Mouse (Mus musculus) hindbrain, embryonic 11.5 days (tissue): Measurements from ENCODE around the gene Mtmr6. TPM values are rescaled to one million over a fixed set of nuclear protein-coding genes. Genes with fewer than 3 reads are reported as not detected.
"Not testable (repeated sequence)": the region's sequence is repeated elsewhere in the genome, so short reads cannot be mapped to it uniquely, and the experiment has no call there.

Experiments
- ATAC-seq: fragments of 200-750 bp; cut with Nextera tagmentation; 2 replicates; pipeline ENCODE4 v1.8.0; 2017; ENCODE audit warnings: mild to moderate bottlenecking, moderate TSS enrichment, moderate library complexity; ENCODE audit not compliant: low FRiP score
- DNase-seq: peaks from one replicate; pipeline ENCODE4 v3.0.0-alpha.2; 2015; ENCODE audit warnings: low spot score
- H3K27ac ChIP-seq: fragments of 300-500 bp; sonication (generic); 2 replicates; pipeline ENCODE4 v1.5.1; 2014; ENCODE audit warnings: mild to moderate bottlenecking, low read depth, low read length
- H3K27me3 ChIP-seq: fragments of 300-500 bp; sonication (generic); 2 replicates; pipeline ENCODE4 v1.6.1; 2014; ENCODE audit warnings: mild to moderate bottlenecking, low read length, moderate library complexity, mixed read lengths; ENCODE audit not compliant: control insufficient read depth, insufficient read depth
- H3K36me3 ChIP-seq: fragments of 300-500 bp; sonication (generic); 2 replicates; pipeline ENCODE4 v1.6.1; 2014; ENCODE audit warnings: mild to moderate bottlenecking, low read length, moderate library complexity, mixed read lengths; ENCODE audit not compliant: control insufficient read depth, insufficient read depth
- H3K4me1 ChIP-seq: fragments of 300-500 bp; sonication (generic); replicated peaks from 2 replicates; pipeline ENCODE4 v1.6.1; 2014; ENCODE audit warnings: low read length, mixed read lengths; ENCODE audit not compliant: control insufficient read depth, insufficient read depth
- H3K4me2 ChIP-seq: fragments of 300-500 bp; sonication (generic); replicated peaks from 2 replicates; pipeline ENCODE4 v1.6.1; 2014; ENCODE audit warnings: mild to moderate bottlenecking, low read depth, low read length
- H3K4me3 ChIP-seq: fragments of 300-500 bp; sonication (generic); 2 replicates; pipeline ENCODE4 v1.5.1; 2014; ENCODE audit warnings: low read depth, low read length
- H3K9ac ChIP-seq: fragments of 300-500 bp; sonication (generic); 2 replicates; pipeline ENCODE4 v1.6.1; 2014; ENCODE audit warnings: low read depth, low read length
- H3K9me3 ChIP-seq: fragments of 300-500 bp; sonication (generic); 2 replicates; pipeline ENCODE4 v1.6.1; 2016; ENCODE audit warnings: low read length; ENCODE audit not compliant: control insufficient read depth
- WGBS: fragments of 180-500 bp; shearing (Covaris S2); extraction: QIAGEN DNeasy Blood & Tissue Kit; methylation state at CpG from one replicate; pipeline ENCODE4 v1.1.7; 2014; 5-methylcytosine and 5-hydroxymethylcytosine counted together
- microRNA counts: library from miRNA; unstranded; fragments of <30 nt; microRNA quantifications from one replicate; lab custom pipeline; 2015
- polyA plus RNA-seq: library from polyadenylated mRNA; unstranded; fragments of >200 nt; fragmentation: Nextera tagmentation; extraction: Ambion mirVana; gene quantifications from 2 replicates; pipeline ENCODE4 v1.2.1, GENCODE M21; 2014

Gene Mtmr6
- polyA plus RNA-seq, 1 experiment from 2014 or later, result 46.4 TPM

DNA sequence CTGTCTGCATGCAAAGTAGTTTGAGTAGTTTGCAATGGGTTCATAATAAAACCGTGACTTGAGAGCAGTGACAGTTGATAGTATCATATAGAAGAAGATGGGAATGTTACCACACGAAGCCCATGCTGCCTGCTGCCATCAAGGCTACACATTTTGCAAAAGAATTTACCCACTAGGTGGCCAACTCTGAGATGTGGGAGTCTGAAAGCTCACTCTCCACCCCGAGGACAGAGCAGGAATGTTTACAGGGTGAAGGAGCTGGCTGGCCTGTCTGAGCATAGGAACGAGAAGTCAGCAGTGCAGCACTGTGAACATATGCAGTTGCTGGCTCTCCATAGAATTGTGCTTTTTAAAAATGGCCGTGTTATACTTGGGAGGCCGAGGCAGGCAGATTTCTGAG, 43.1 kb downstream of the Mtmr6 start:
- Histone ChIP-seq H3K9me3 (no peaks in the 10 kb centered on the region), H3K36me3 (no peaks in the 10 kb centered on the region), H3K27ac (no peak overlapping the region), H3K4me1 (no peaks in the 10 kb centered on the region), H3K9ac (no peak overlapping the region), H3K27me3 (no peaks in the 10 kb centered on the region), H3K4me2 (no peak overlapping the region), H3K4me3 (no peak overlapping the region)
- 74% methylated on average over 6 of the region's 6 CpGs for WGBS
- ATAC-seq (no peak), DNase-seq (no peak)

- no peaks in the 10 kb centered on the region for H3K36me3 ChIP-seq
- no peak overlapping the region for H3K4me3 ChIP-seq
- H3K27me3 ChIP-seq, result no peaks in the 10 kb centered on the region
- H3K27ac ChIP-seq, result no peak overlapping the region
- no peak for ATAC-seq
- no peaks in the 10 kb centered on the region for H3K4me1 ChIP-seq
- WGBS, result 77% methylated on average over 4 of the region's 4 CpGs
- H3K4me2 ChIP-seq, result no peak overlapping the region
- H3K9ac ChIP-seq, result no peak overlapping the region
- no peak for DNase-seq
- no peaks in the 10 kb centered on the region for H3K9me3 ChIP-seq
Observed at GRCm38 (mm10) chr14:60310691-60311090, 45.7 kb downstream of the Mtmr6 start.

- Histone ChIP-seq H3K4me2 (no peak overlapping the region), H3K4me1 (no peaks in the 10 kb centered on the region), H3K27me3 (no peaks in the 10 kb centered on the region), H3K27ac (no peak overlapping the region), H3K36me3 (no peaks in the 10 kb centered on the region), H3K4me3 (no peak overlapping the region), H3K9ac (no peak overlapping the region), H3K9me3 (no peaks in the 10 kb centered on the region)
- DNase-seq (no peak), ATAC-seq (no peak)
- 100% methylated on average over 1 of the region's 1 CpGs for WGBS
Observed at GRCm38 (mm10) chr14:60319231-60319630, 54.2 kb downstream of the Mtmr6 start.

- no peak for ATAC-seq
- Histone ChIP-seq H3K36me3 (no peaks in the 10 kb centered on the region), H3K27me3 (no peaks in the 10 kb centered on the region), H3K9ac (no peak overlapping the region), H3K4me1 (no peaks in the 10 kb centered on the region), H3K4me2 (no peak overlapping the region), H3K4me3 (no peak overlapping the region), H3K9me3 (no peaks in the 10 kb centered on the region), H3K27ac (no peak overlapping the region)
- no peak for DNase-seq
- 80% methylated on average over 3 of the region's 3 CpGs for WGBS
Observed at GRCm38 (mm10) chr14:60320813-60321212, 55.8 kb downstream of the Mtmr6 start.

GRCm38 (mm10) chr14:60340001-60340400, 75.0 kb downstream of the Mtmr6 start:
- not testable (repeated sequence) for ATAC-seq, H3K4me1 ChIP-seq, DNase-seq, H3K9me3 ChIP-seq, H3K36me3 ChIP-seq, H3K4me2 ChIP-seq, H3K4me3 ChIP-seq, H3K27me3 ChIP-seq, H3K27ac ChIP-seq, H3K9ac ChIP-seq
- 90% methylated on average over 5 of the region's 5 CpGs for WGBS

- 83% methylated on average over 4 of the region's 4 CpGs for WGBS
- no peak for ATAC-seq
- no peak overlapping the region for H3K4me2 ChIP-seq
Observed at GRCm38 (mm10) chr14:60340570-60340969, 75.5 kb downstream of the Mtmr6 start.

GRCm38 (mm10) chr14:60345326-60345876, 80.4 kb downstream of the Mtmr6 start:
- no peak for DNase-seq
- 90% methylated on average over 6 of the region's 6 CpGs for WGBS

More at GRCm38 (mm10) chr14:60340570-60340969, 75.5 kb downstream of the Mtmr6 start:
- no peaks in the 10 kb centered on the region for H3K9me3 ChIP-seq
- H3K27ac ChIP-seq, result no peak overlapping the region
- no peaks in the 10 kb centered on the region for H3K36me3 ChIP-seq
- DNase-seq, result no peak
- H3K27me3 ChIP-seq, result no peaks in the 10 kb centered on the region
- H3K4me3 ChIP-seq, result no peak overlapping the region
- H3K4me1 ChIP-seq, result no peaks in the 10 kb centered on the region
- no peak overlapping the region for H3K9ac ChIP-seq

More at GRCm38 (mm10) chr14:60345326-60345876, 80.4 kb downstream of the Mtmr6 start:
- Histone ChIP-seq H3K36me3 (no peaks in the 10 kb centered on the region), H3K27ac (no peak overlapping the region), H3K27me3 (no peaks in the 10 kb centered on the region), H3K4me2 (no peak overlapping the region), H3K9ac (no peak overlapping the region), H3K4me3 (no peak overlapping the region), H3K4me1 (no peaks in the 10 kb centered on the region), H3K9me3 (no peaks in the 10 kb centered on the region)
- ATAC-seq, result no peak

MicroRNAs encoded within 50 kb of the gene (microRNA counts, 519-probe panel; counts per million panel counts)
- not detected for microRNA mmu-miR-719 (lab: Ali Mortazavi, UCI)

Other genes starting within 250 kb of the Mtmr6 start
- 10.2 and 10.3 TPM in 2 replicates for gene Atp8a2, start 68.0 kb upstream of the Mtmr6 start, polyA plus RNA-seq
- gene Nupl1, start 13.8 kb upstream of the Mtmr6 start, polyA plus RNA-seq, result not detected in 2 replicates
- 68.8 and 77.9 TPM in 2 replicates for gene Gm49336, start 13.7 kb upstream of the Mtmr6 start, polyA plus RNA-seq
- 12.0 and 12.6 TPM in 2 replicates for gene Amer2, start 108.0 kb downstream of the Mtmr6 start, polyA plus RNA-seq